Mouse (Mus musculus): ENCODE results near the gene Taar3. TPM values are rescaled to one million over a fixed set of nuclear protein-coding genes. Genes with fewer than 3 reads are reported as not detected.
A peak's percentile ranks its signal among the peaks of the same experiment; 100 is the strongest.

Gene Taar3
- polyA plus RNA-seq, 1 experiment from 2014 or later = not detected

- ATAC-seq (ENCODE audit: low FRiP score, low TSS enrichment) = no peak
- no peaks in the 10 kb centered on the region for H3K27me3 ChIP-seq (ENCODE audit: control insufficient read depth, insufficient read depth, low read length)
- 65% methylated on average over 7 of the region's 7 CpGs for WGBS
- no peak overlapping the region for H3K27ac ChIP-seq (ENCODE audit: low read depth, low read length)
- no peaks in the 10 kb centered on the region for H3K36me3 ChIP-seq (ENCODE audit: control insufficient read depth, insufficient read depth, low read length)
- H3K9ac ChIP-seq (ENCODE audit: low read depth, low read length) = no peak overlapping the region
- H3K4me3 ChIP-seq (ENCODE audit: low read length) = no peak overlapping the region
- no peak overlapping the region for H3K4me2 ChIP-seq (replicated peaks; ENCODE audit: low read depth, low read length)
- H3K4me1 ChIP-seq (ENCODE audit: control insufficient read depth, insufficient read depth, low read length) = no peaks in the 10 kb centered on the region
- H3K9me3 ChIP-seq (ENCODE audit: control insufficient read depth, low read length) = no peaks in the 10 kb centered on the region
These were observed 1.3 kb upstream of the Taar3 start for GRCm38 (mm10) chr10:23948026-23948425.

GRCm38 (mm10) chr10:23951714-23952113 is 2.4 kb downstream of the Taar3 start:
- Histone ChIP-seq H3K9me3 (ENCODE audit: control insufficient read depth, low read length) (no peaks in the 10 kb centered on the region), H3K27ac (ENCODE audit: low read depth, low read length) (no peak overlapping the region), H3K4me2 (replicated peaks; ENCODE audit: low read depth, low read length) (no peak overlapping the region), H3K4me3 (ENCODE audit: low read length) (no peak overlapping the region), H3K9ac (ENCODE audit: low read depth, low read length) (no peak overlapping the region), H3K4me1 (ENCODE audit: control insufficient read depth, insufficient read depth, low read length) (no peaks in the 10 kb centered on the region), H3K27me3 (ENCODE audit: control insufficient read depth, insufficient read depth, low read length) (no peaks in the 10 kb centered on the region), H3K36me3 (ENCODE audit: control insufficient read depth, insufficient read depth, low read length) (no peaks in the 10 kb centered on the region)
- ATAC-seq (ENCODE audit: low FRiP score, low TSS enrichment) = no peak
- WGBS = 80% methylated on average over 6 of the region's 6 CpGs

GRCm38 (mm10) chr10:23959071-23959470 is 9.7 kb downstream of the Taar3 start:
- no peaks in the 10 kb centered on the region for H3K27me3 ChIP-seq (ENCODE audit: control insufficient read depth, insufficient read depth, low read length)
- H3K4me1 ChIP-seq (ENCODE audit: control insufficient read depth, insufficient read depth, low read length) = peaks cover 10% of the 10 kb centered on the region; the same call in 1 of the 2 replicates
- H3K9ac ChIP-seq (ENCODE audit: low read depth, low read length) = no peak overlapping the region
- no peak for ATAC-seq (ENCODE audit: low FRiP score, low TSS enrichment)
- H3K9me3 ChIP-seq (ENCODE audit: control insufficient read depth, low read length) = no peaks in the 10 kb centered on the region
- no peak overlapping the region for H3K4me3 ChIP-seq (ENCODE audit: low read length)
- H3K4me2 ChIP-seq (replicated peaks; ENCODE audit: low read depth, low read length) = no peak overlapping the region
- no peak overlapping the region for H3K27ac ChIP-seq (ENCODE audit: low read depth, low read length)
- WGBS = 28% methylated on average over 3 of the region's 3 CpGs
- no peaks in the 10 kb centered on the region for H3K36me3 ChIP-seq (ENCODE audit: control insufficient read depth, insufficient read depth, low read length)

- Histone ChIP-seq H3K27me3 (ENCODE audit: control insufficient read depth, insufficient read depth, low read length) (no peaks in the 10 kb centered on the region), H3K36me3 (ENCODE audit: control insufficient read depth, insufficient read depth, low read length) (no peaks in the 10 kb centered on the region), H3K27ac (ENCODE audit: low read depth, low read length) (no peak within 1 kb of the TSS), H3K4me1 (ENCODE audit: control insufficient read depth, insufficient read depth, low read length) (peaks cover 10% of the 10 kb centered on the region; the same call in 1 of the 2 replicates), H3K9me3 (ENCODE audit: control insufficient read depth, low read length) (no peaks in the 10 kb centered on the region), H3K4me3 (ENCODE audit: low read length) (no peak within 1 kb of the TSS), H3K9ac (ENCODE audit: low read depth, low read length) (no peak within 1 kb of the TSS), H3K4me2 (replicated peaks; ENCODE audit: low read depth, low read length) (no peak within 1 kb of the TSS)
- no peak for ATAC-seq (ENCODE audit: low FRiP score, low TSS enrichment)
- 94% methylated on average over 13 of the region's 13 CpGs for WGBS
These were observed 11.1 kb downstream of the Taar3 start, which contains the start of gene Taar4 for GRCm38 (mm10) chr10:23960444-23960915. TSS of gene Taar4 (plus strand) at chr10:23960494.

- no peak overlapping the region for H3K9ac ChIP-seq (ENCODE audit: low read depth, low read length)
- peaks cover 10% of the 10 kb centered on the region; the same call in 1 of the 2 replicates for H3K4me1 ChIP-seq (ENCODE audit: control insufficient read depth, insufficient read depth, low read length)
- no peak overlapping the region for H3K27ac ChIP-seq (ENCODE audit: low read depth, low read length)
- no peaks in the 10 kb centered on the region for H3K27me3 ChIP-seq (ENCODE audit: control insufficient read depth, insufficient read depth, low read length)
- 34% methylated on average over 3 of the region's 3 CpGs for WGBS
- no peak for ATAC-seq (ENCODE audit: low FRiP score, low TSS enrichment)
- no peaks in the 10 kb centered on the region for H3K36me3 ChIP-seq (ENCODE audit: control insufficient read depth, insufficient read depth, low read length)
- no peak overlapping the region for H3K4me2 ChIP-seq (replicated peaks; ENCODE audit: low read depth, low read length)
- no peaks in the 10 kb centered on the region for H3K9me3 ChIP-seq (ENCODE audit: control insufficient read depth, low read length)
- no peak overlapping the region for H3K4me3 ChIP-seq (ENCODE audit: low read length)
These were observed 14.1 kb downstream of the Taar3 start for GRCm38 (mm10) chr10:23963444-23963843.

GRCm38 (mm10) chr10:23964921-23965610 is 15.7 kb downstream of the Taar3 start:
- Histone ChIP-seq H3K36me3 (ENCODE audit: control insufficient read depth, insufficient read depth, low read length) (no peaks in the 10 kb centered on the region), H3K27me3 (ENCODE audit: control insufficient read depth, insufficient read depth, low read length) (no peaks in the 10 kb centered on the region), H3K4me2 (replicated peaks; ENCODE audit: low read depth, low read length) (no peak overlapping the region), H3K27ac (ENCODE audit: low read depth, low read length) (no peak overlapping the region), H3K9me3 (ENCODE audit: control insufficient read depth, low read length) (no peaks in the 10 kb centered on the region), H3K4me1 (ENCODE audit: control insufficient read depth, insufficient read depth, low read length) (peaks cover 4% of the 10 kb centered on the region; the same call in 1 of the 2 replicates), H3K4me3 (ENCODE audit: low read length) (no peak overlapping the region), H3K9ac (ENCODE audit: low read depth, low read length) (no peak overlapping the region)
- ATAC-seq (ENCODE audit: low FRiP score, low TSS enrichment) = peak; percentile 80
- 51% methylated on average over 6 of the region's 6 CpGs for WGBS

GRCm38 (mm10) chr10:23970656-23971165 is 21.4 kb downstream of the Taar3 start, which contains the start of gene Taar5:
TSS of gene Taar5 (plus strand) at chr10:23970706.
- Histone ChIP-seq H3K27ac (ENCODE audit: low read depth, low read length) (no peak within 1 kb of the TSS), H3K36me3 (ENCODE audit: control insufficient read depth, insufficient read depth, low read length) (no peaks in the 10 kb centered on the region), H3K4me3 (ENCODE audit: low read length) (no peak within 1 kb of the TSS), H3K9ac (ENCODE audit: low read depth, low read length) (no peak within 1 kb of the TSS), H3K4me1 (ENCODE audit: control insufficient read depth, insufficient read depth, low read length) (no peaks in the 10 kb centered on the region; the same call in 1 of the 2 replicates), H3K27me3 (ENCODE audit: control insufficient read depth, insufficient read depth, low read length) (no peaks in the 10 kb centered on the region), H3K4me2 (replicated peaks; ENCODE audit: low read depth, low read length) (no peak within 1 kb of the TSS), H3K9me3 (ENCODE audit: control insufficient read depth, low read length) (no peaks in the 10 kb centered on the region)
- ATAC-seq (ENCODE audit: low FRiP score, low TSS enrichment) = no peak
- WGBS = 87% methylated on average over 11 of the region's 11 CpGs

- Histone ChIP-seq H3K36me3 (ENCODE audit: control insufficient read depth, insufficient read depth, low read length) (no peaks in the 10 kb centered on the region), H3K27ac (ENCODE audit: low read depth, low read length) (no peak overlapping the region), H3K27me3 (ENCODE audit: control insufficient read depth, insufficient read depth, low read length) (no peaks in the 10 kb centered on the region), H3K9me3 (ENCODE audit: control insufficient read depth, low read length) (no peaks in the 10 kb centered on the region), H3K4me2 (replicated peaks; ENCODE audit: low read depth, low read length) (no peak overlapping the region), H3K4me1 (ENCODE audit: control insufficient read depth, insufficient read depth, low read length) (no peaks in the 10 kb centered on the region; the same call in 1 of the 2 replicates), H3K4me3 (ENCODE audit: low read length) (no peak overlapping the region), H3K9ac (ENCODE audit: low read depth, low read length) (no peak overlapping the region)
- 87% methylated on average over 5 of the region's 5 CpGs for WGBS
- ATAC-seq (ENCODE audit: low FRiP score, low TSS enrichment) = no peak
These were observed 21.9 kb downstream of the Taar3 start for GRCm38 (mm10) chr10:23971256-23971655.

- no peaks in the 10 kb centered on the region for H3K36me3 ChIP-seq (ENCODE audit: control insufficient read depth, insufficient read depth, low read length)
- H3K27ac ChIP-seq (ENCODE audit: low read depth, low read length) = no peak overlapping the region
- ATAC-seq (ENCODE audit: low FRiP score, low TSS enrichment) = no peak
- no peak overlapping the region for H3K4me2 ChIP-seq (replicated peaks; ENCODE audit: low read depth, low read length)
- H3K27me3 ChIP-seq (ENCODE audit: control insufficient read depth, insufficient read depth, low read length) = no peaks in the 10 kb centered on the region
- 55% methylated on average over 4 of the region's 4 CpGs for WGBS
- no peaks in the 10 kb centered on the region for H3K9me3 ChIP-seq (ENCODE audit: control insufficient read depth, low read length)
- H3K4me1 ChIP-seq (ENCODE audit: control insufficient read depth, insufficient read depth, low read length) = no peaks in the 10 kb centered on the region
- H3K9ac ChIP-seq (ENCODE audit: low read depth, low read length) = no peak overlapping the region
- H3K4me3 ChIP-seq (ENCODE audit: low read length) = no peak overlapping the region
These were observed 28.6 kb downstream of the Taar3 start for GRCm38 (mm10) chr10:23977958-23978357.

All from kidney, embryonic 14.5 days (tissue).